Mouse (Mus musculus) right cerebral cortex, postnatal 14 days (tissue): Measurements from ENCODE around the gene Npas3.

ENCODE experiments used
- DNase-seq: peaks from one replicate; pipeline ENCODE4 v3.0.0; 2022

Gene Npas3

GRCm38 (mm10) chr12:54017949-54018348 lies 769.5 kb downstream of the Npas3 start:
- no peak for DNase-seq

- DNase-seq: no peak
These were observed 771.5 kb downstream of the Npas3 start for GRCm38 (mm10) chr12:54019979-54020378.

- peak; percentile 20 for DNase-seq
These were observed 786.3 kb downstream of the Npas3 start for GRCm38 (mm10) chr12:54034666-54035346.

- no peak for DNase-seq
These were observed 789.1 kb downstream of the Npas3 start for GRCm38 (mm10) chr12:54037602-54038001.

- no peak for DNase-seq
These were observed 794.6 kb downstream of the Npas3 start for GRCm38 (mm10) chr12:54042996-54043544.

GRCm38 (mm10) chr12:54044606-54045334 lies 796.3 kb downstream of the Npas3 start:
- no peak for DNase-seq

GRCm38 (mm10) chr12:54045360-54045759 lies 796.9 kb downstream of the Npas3 start:
- DNase-seq: no peak

- DNase-seq: no peak
These were observed 798.3 kb downstream of the Npas3 start for GRCm38 (mm10) chr12:54046824-54047223.

GRCm38 (mm10) chr12:54048126-54048525 lies 799.6 kb downstream of the Npas3 start:
- no peak for DNase-seq

GRCm38 (mm10) chr12:54049926-54050325 lies 801.4 kb downstream of the Npas3 start:
- DNase-seq: no peak

GRCm38 (mm10) chr12:54052939-54053338 lies 804.5 kb downstream of the Npas3 start:
- DNase-seq: no peak

- no peak for DNase-seq
These were observed 805.1 kb downstream of the Npas3 start for GRCm38 (mm10) chr12:54053598-54053997.

GRCm38 (mm10) chr12:54060732-54061131 lies 812.3 kb downstream of the Npas3 start:
- DNase-seq: peak; percentile 86

GRCm38 (mm10) chr12:54061168-54061567 lies 812.7 kb downstream of the Npas3 start:
- no peak for DNase-seq

GRCm38 (mm10) chr12:54064986-54065385 lies 816.5 kb downstream of the Npas3 start:
- DNase-seq: no peak

GRCm38 (mm10) chr12:54065607-54066006 lies 817.1 kb downstream of the Npas3 start:
- no peak for DNase-seq

- no peak for DNase-seq
These were observed 818.9 kb downstream of the Npas3 start for GRCm38 (mm10) chr12:54067419-54067818.

GRCm38 (mm10) chr12:54067886-54068756 lies 819.6 kb downstream of the Npas3 start:
- no peak for DNase-seq

GRCm38 (mm10) chr12:54068757-54069146 lies 820.3 kb downstream of the Npas3 start:
- no peak for DNase-seq

- DNase-seq: no peak
These were observed 825.5 kb downstream of the Npas3 start for GRCm38 (mm10) chr12:54074012-54074411.

- DNase-seq: no peak
These were observed 832.5 kb downstream of the Npas3 start for GRCm38 (mm10) chr12:54080996-54081395.

GRCm38 (mm10) chr12:54093729-54094128 lies 845.3 kb downstream of the Npas3 start:
- DNase-seq: no peak

GRCm38 (mm10) chr12:54096492-54096891 lies 848.0 kb downstream of the Npas3 start:
- no peak for DNase-seq
